Mouse (Mus musculus) embryonic facial prominence, embryonic 10.5 days (tissue): ENCODE data around the gene Islr2. TPM values are rescaled to one million over a fixed set of nuclear protein-coding genes. Genes with fewer than 3 reads are reported as not detected.

Experiments
- DNase-seq: peaks from one replicate; pipeline ENCODE4 v3.0.0-alpha.2; 2017; ENCODE audit warnings: low spot score
- H3K27ac ChIP-seq: fragments of 300-500 bp; sonication (generic); replicated peaks from 2 replicates; pipeline ENCODE4 v1.5.1; 2016; ENCODE audit warnings: mild to moderate bottlenecking
- H3K27me3 ChIP-seq: fragments of 300-500 bp; sonication (generic); replicated peaks from 2 replicates; pipeline ENCODE4 v1.6.1; 2016; ENCODE audit warnings: low read depth, mild to moderate bottlenecking; ENCODE audit not compliant: poor library complexity, severe bottlenecking
- H3K36me3 ChIP-seq: fragments of 300-500 bp; sonication (generic); replicated peaks from 2 replicates; pipeline ENCODE4 v1.6.1; 2016; ENCODE audit warnings: mild to moderate bottlenecking, moderate library complexity
- H3K4me1 ChIP-seq: fragments of 300-500 bp; sonication (generic); 2 replicates; pipeline ENCODE4 v1.6.1; 2016
- H3K4me3 ChIP-seq: fragments of 300-500 bp; sonication (generic); 2 replicates; pipeline ENCODE4 v1.5.1; 2016; ENCODE audit warnings: mild to moderate bottlenecking, moderate library complexity
- H3K9me3 ChIP-seq: fragments of 300-500 bp; sonication (generic); 2 replicates; pipeline ENCODE4 v1.6.1; 2016; ENCODE audit warnings: mild to moderate bottlenecking
- WGBS: fragments of 180-500 bp; shearing (Covaris S2); methylation state at CpG from one replicate; pipeline ENCODE4 v1.1.7; 2016; 5-methylcytosine and 5-hydroxymethylcytosine counted together
- polyA plus RNA-seq: library from polyadenylated mRNA; unstranded; fragments of >200 nt; fragmentation: Nextera tagmentation; extraction: Ambion mirVana; gene quantifications from 2 replicates; pipeline ENCODE4 v1.2.1, GENCODE M21; 2016

The Islr2 gene
- polyA plus RNA-seq, 1 experiment from 2014 or later, result 2.2 TPM

- Histone ChIP-seq H3K4me3 (peak overlapping the region; percentile 50), H3K27ac (peak overlapping the region; percentile 22; the same call in 1 of the 2 replicates), H3K36me3 (no peaks in the 10 kb centered on the region), H3K9me3 (no peaks in the 10 kb centered on the region), H3K27me3 (peaks cover 97% of the 10 kb centered on the region), H3K4me1 (peaks cover 94% of the 10 kb centered on the region)
- peak; percentile 63 for DNase-seq
- 1% methylated on average over 41 of the region's 41 CpGs for WGBS
Measured at GRCm38 (mm10) chr9:58199381-58200269, 4.5 kb downstream of the Islr2 start.

DNA sequence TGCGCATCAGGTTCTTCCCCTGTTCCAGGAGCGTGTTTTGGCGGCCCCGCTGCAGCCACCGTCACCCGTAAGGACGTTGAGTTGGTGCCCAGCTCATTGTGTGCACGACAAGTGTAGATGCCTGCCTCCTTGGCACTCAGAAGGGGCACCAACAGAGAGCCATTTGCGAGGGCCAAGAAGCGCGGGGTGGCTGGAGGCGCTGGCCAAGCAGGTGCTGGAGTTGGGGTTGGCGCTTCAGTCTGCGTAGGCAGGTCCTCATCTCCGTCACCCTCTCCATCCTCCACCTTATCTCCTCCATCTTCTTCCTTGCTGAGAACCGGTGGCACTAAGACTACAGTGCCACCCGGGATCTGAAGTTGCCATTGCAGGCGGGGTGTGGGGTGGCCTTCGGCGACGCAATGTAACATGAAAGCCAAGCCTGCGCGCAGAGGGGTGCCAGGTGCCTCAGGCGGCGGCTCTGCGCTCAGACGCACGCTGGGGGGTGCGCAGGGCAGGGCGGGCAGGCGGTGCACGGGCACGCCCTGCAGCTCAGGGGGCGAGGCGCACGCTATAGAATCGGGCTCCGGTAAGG is 5.2 kb downstream of the Islr2 start:
- Histone ChIP-seq H3K36me3 (no peaks in the 10 kb centered on the region), H3K4me3 (peak overlapping the region; percentile 50), H3K27me3 (peaks cover 100% of the 10 kb centered on the region), H3K9me3 (no peaks in the 10 kb centered on the region), H3K27ac (0 out of 2 replicates have a peak overlapping the region, but pooled peaks have one; percentile 22), H3K4me1 (peaks cover 98% of the 10 kb centered on the region)
- no peak for DNase-seq
- WGBS, result 1% methylated on average over 38 of the region's 38 CpGs

- Histone ChIP-seq H3K4me1 (peaks cover 97% of the 10 kb centered on the region), H3K27ac (peak overlapping the region; percentile 26; the same call in 1 of the 2 replicates)
- WGBS, result under 1% methylated on average over 58 of the region's 58 CpGs
Measured at GRCm38 (mm10) chr9:58197781-58198701, 6.1 kb downstream of the Islr2 start.

GRCm38 (mm10) chr9:58196610-58197567 is 7.2 kb downstream of the Islr2 start:
- Histone ChIP-seq H3K9me3 (no peaks in the 10 kb centered on the region), H3K36me3 (no peaks in the 10 kb centered on the region), H3K27me3 (peaks cover 91% of the 10 kb centered on the region), H3K27ac (no peak overlapping the region; the same call in 1 of the 2 replicates), H3K4me3 (peak overlapping the region; percentile 50), H3K4me1 (peaks cover 86% of the 10 kb centered on the region)
- 2% methylated on average over 46 of the region's 46 CpGs for WGBS
- DNase-seq, result peak; percentile 28

More at GRCm38 (mm10) chr9:58197781-58198701, 6.1 kb downstream of the Islr2 start:
- Histone ChIP-seq H3K4me3 (peak overlapping the region; percentile 50), H3K9me3 (no peaks in the 10 kb centered on the region), H3K27me3 (peaks cover 100% of the 10 kb centered on the region), H3K36me3 (no peaks in the 10 kb centered on the region)
- DNase-seq, result peak; percentile 73

GRCm38 (mm10) chr9:58196141-58196540 is 8.0 kb downstream of the Islr2 start:
- Histone ChIP-seq H3K27me3 (peaks cover 83% of the 10 kb centered on the region), H3K4me3 (peak overlapping the region; percentile 50), H3K4me1 (peaks cover 78% of the 10 kb centered on the region), H3K27ac (no peak overlapping the region; the same call in 1 of the 2 replicates), H3K9me3 (no peaks in the 10 kb centered on the region), H3K36me3 (no peaks in the 10 kb centered on the region)
- peak; percentile 43 for DNase-seq
- 1% methylated on average over 14 of the region's 14 CpGs for WGBS

GRCm38 (mm10) chr9:58195671-58196070 is 8.4 kb downstream of the Islr2 start:
- H3K27me3 ChIP-seq, result peaks cover 80% of the 10 kb centered on the region
- peak overlapping the region; percentile 50; the same call in 1 of the 2 replicates for H3K4me3 ChIP-seq
- DNase-seq, result no peak
- H3K36me3 ChIP-seq, result no peaks in the 10 kb centered on the region
- no peaks in the 10 kb centered on the region for H3K9me3 ChIP-seq
- 16% methylated on average over 1 of the region's 1 CpGs for WGBS
- no peak overlapping the region for H3K27ac ChIP-seq
- H3K4me1 ChIP-seq, result peaks cover 74% of the 10 kb centered on the region

DNA sequence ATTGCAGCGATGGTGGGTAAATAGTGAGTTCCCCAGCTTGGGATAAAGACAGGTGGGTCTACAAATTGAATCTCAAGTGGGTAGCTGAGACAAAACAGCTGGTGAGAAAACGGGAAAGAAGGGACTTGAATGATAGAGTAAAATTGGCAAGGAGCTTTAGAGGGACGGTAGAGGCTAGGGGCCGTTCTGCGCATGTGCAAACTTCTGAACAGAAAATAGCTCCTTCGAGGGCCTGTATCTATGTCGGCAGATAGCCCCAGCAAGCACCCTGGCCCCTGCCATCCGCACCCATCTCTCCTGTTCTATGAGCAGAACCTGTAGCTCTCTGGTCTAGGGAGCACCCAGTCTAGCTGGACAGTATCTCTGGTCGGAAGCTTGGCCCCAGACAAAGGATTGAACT is 9.9 kb downstream of the Islr2 start:
- Histone ChIP-seq H3K4me1 (peaks cover 60% of the 10 kb centered on the region), H3K4me3 (no peak overlapping the region), H3K9me3 (no peaks in the 10 kb centered on the region), H3K27me3 (peaks cover 70% of the 10 kb centered on the region), H3K27ac (no peak overlapping the region), H3K36me3 (no peaks in the 10 kb centered on the region)
- no peak for DNase-seq
- WGBS, result 63% methylated on average over 9 of the region's 9 CpGs

DNA sequence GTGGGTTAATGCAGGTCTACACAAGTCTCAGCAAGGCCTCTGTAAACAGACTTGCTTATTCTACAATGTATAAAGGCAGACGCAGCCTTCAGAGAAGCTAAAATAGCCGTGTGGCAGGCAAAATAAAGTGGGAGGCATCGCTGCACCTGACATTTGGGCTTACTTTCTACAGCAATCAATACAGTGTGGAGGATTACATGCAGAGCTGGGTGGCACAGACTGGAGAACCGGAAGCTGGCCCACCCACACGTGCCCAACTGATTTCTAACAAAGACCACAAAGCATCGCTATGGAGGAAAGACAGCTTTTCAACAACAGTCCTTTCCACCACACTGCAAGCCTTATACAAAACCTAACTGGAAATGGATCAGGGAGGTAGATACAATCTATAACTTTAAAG is 19.7 kb downstream of the Islr2 start:
- 79% methylated on average over 6 of the region's 6 CpGs for WGBS

GRCm38 (mm10) chr9:58179390-58179789 is 24.7 kb downstream of the Islr2 start:
- no peak overlapping the region for H3K4me3 ChIP-seq
- WGBS, result 90% methylated on average over 2 of the region's 2 CpGs
- H3K4me1 ChIP-seq, result peaks cover 20% of the 10 kb centered on the region
- H3K27ac ChIP-seq, result no peak overlapping the region
- H3K27me3 ChIP-seq, result no peaks in the 10 kb centered on the region
- DNase-seq, result no peak
- no peaks in the 10 kb centered on the region for H3K36me3 ChIP-seq
- no peaks in the 10 kb centered on the region for H3K9me3 ChIP-seq

More for the DNA sequence above, 19.7 kb downstream of the Islr2 start:
- Histone ChIP-seq H3K9me3 (no peaks in the 10 kb centered on the region), H3K36me3 (no peaks in the 10 kb centered on the region), H3K27ac (no peak overlapping the region), H3K4me1 (peaks cover 3% of the 10 kb centered on the region; the same call in 1 of the 2 replicates), H3K4me3 (no peak overlapping the region), H3K27me3 (no peaks in the 10 kb centered on the region)
- DNase-seq, result no peak

GRCm38 (mm10) chr9:58177165-58177564 is 27.0 kb downstream of the Islr2 start:
- Histone ChIP-seq H3K36me3 (no peaks in the 10 kb centered on the region), H3K4me3 (no peak overlapping the region), H3K9me3 (no peaks in the 10 kb centered on the region), H3K4me1 (peaks cover 20% of the 10 kb centered on the region), H3K27me3 (no peaks in the 10 kb centered on the region), H3K27ac (no peak overlapping the region)
- WGBS, result 68% methylated on average over 4 of the region's 4 CpGs
- no peak for DNase-seq

- H3K27ac ChIP-seq, result peak overlapping the region; percentile 26; the same call in 1 of the 2 replicates
- DNase-seq, result no peak
Measured at GRCm38 (mm10) chr9:58175745-58176487, 28.2 kb downstream of the Islr2 start.

More at GRCm38 (mm10) chr9:58175745-58176487, 28.2 kb downstream of the Islr2 start:
- no peaks in the 10 kb centered on the region for H3K36me3 ChIP-seq
- no peak overlapping the region for H3K4me3 ChIP-seq
- WGBS, result 35% methylated on average over 5 of the region's 5 CpGs
- H3K9me3 ChIP-seq, result no peaks in the 10 kb centered on the region
- H3K27me3 ChIP-seq, result no peaks in the 10 kb centered on the region
- peaks cover 20% of the 10 kb centered on the region for H3K4me1 ChIP-seq
